Mouse (Mus musculus): ENCODE measurements at regions not wholly inside any gene's neighbourhood (a gene's known extent, or its start where the extent isn't known, plus 50 kb on each side); places are given as distances from the start of the nearest gene placed in this dataset.

DNA sequence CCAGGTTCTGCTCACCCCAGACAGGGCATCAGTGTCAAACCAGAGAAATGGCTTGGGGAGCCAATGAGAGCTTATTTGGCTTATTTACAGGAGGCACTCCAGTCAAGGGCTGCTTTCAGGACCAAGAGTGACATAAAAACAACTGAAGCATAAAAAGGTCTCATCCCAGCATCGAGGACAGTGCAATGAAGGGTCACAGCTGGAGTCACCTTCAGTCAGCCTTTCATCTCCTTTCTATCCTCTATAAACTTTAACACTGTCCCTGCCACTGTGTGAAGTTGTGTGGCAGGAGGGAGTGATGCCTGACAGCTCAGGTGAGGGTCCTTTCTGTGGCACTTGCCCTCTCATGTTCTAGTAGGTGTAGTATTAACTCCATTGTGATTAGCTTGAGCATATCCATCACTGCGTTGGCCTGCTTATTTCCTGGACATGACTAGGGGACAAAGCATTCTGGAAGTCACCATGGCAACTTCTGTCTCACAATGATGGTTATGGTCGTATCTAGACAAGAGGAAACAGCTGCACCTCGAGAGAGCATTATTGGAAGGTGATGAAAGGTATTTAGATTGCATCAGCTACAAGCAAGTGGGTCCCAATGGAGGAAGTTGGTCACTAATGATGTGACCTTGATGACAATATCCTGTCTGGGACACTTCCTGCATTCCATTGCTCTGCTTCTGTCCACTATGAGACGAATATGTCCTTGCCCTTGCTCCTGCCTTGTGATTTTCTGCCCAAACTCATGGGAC, 87.8 kb upstream of the Enpp6 start:
- DNase-seq (ENCODE audit: inconsistent ontology term), result peak; percentile 29

DNA sequence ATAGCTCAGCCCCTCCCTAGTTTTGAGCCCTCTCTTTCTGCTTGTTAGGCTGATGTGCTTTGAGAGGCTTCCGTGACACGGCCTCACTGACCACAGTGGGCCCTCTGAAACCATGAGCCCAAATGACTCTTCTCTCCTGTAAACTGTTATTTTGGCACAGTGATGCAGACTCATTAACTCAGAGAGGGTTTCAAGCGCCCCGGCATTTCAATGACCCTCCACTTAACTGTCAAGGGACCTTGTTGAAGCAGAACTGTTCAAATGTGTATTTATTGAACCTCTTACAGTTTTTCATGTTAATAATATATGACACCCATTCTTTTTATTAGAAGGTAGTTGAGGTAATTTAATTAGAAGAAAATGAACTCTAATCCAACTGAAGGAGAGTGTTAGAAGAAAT, 85.9 kb upstream of the Enpp6 start:
- DNase-seq (ENCODE audit: inconsistent ontology term), result no peak

DNA sequence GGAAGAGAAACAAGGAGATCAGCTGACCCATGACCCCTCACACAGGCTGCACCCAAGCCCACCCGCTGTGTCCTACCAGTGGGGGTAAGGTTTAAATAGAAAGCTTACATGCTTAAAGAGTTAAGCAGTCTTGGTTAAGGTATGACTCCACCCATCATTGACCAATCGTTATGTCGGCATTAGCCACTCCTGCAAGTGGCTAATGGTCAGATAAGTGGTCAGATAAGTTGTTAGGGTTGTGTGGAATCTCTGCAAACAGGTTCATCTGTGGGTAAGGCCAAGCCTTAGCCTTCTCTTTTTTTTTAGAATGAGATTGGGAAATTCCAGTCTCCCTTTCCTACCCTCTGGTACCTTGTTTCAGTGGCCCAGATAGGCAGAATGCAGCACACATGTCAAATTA, 82.0 kb upstream of the Enpp6 start:
- DNase-seq (ENCODE audit: inconsistent ontology term), result no peak

DNA sequence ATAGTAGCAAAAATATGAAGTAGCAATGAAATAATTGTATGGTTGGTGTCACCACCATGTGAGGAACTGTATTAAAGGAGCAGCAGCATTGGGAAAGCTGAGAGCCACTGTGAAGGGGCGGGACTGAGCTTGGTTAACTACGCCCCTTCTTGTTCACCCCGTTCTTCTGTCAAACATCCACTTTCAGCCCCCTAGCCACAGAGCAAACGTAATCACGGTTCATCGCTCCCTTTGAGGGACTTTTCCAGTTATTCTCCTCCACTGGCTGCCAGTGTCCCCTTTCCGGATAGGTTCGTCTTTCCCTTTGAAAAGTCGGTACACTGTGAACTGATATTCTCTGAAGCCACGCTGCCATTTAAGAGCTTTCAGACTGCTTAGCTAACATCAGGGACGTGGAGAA, 79.3 kb upstream of the Enpp6 start:
- no peak for DNase-seq (ENCODE audit: inconsistent ontology term)

DNA sequence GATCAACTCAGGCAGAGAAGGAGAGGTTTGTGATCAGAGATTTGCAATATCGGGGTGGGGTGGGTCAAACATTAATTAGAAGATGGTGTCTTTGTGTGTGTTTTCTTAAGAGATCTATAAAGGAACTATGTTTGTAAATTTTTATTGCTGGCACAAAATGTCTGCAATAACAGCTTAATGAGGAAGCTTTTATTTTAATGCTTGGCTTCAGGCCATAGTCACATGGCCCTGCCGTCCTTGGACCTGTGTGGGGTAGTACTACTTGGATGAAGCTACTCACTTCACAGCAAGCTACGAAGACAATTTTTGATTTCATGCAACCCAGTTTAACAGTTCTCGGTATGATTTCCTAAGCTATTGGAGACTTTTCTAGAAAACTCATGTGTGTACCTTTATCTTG, 78.5 kb upstream of the Enpp6 start:
- no peak for DNase-seq (ENCODE audit: inconsistent ontology term)

DNA sequence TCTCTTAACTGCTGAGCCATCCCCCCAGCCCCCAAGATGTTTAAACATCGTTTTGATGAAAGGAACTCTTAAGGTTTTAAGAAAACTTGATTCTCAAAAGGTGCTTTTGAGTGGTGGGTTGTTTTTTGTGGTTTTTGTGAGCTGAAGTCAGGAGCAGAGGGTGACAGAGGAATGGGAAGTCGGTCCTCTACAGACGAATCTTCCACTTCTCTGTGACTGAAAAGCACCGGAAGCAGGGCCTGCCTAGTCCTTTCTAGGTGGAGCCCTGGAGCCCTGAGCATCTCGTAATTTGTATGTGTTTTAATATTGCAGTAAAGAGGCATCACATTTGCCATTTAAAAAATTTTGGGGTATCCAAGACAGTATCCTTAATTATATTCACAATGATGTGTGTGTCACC, 72.7 kb upstream of the Enpp6 start:
- DNase-seq (ENCODE audit: inconsistent ontology term), result no peak

DNA sequence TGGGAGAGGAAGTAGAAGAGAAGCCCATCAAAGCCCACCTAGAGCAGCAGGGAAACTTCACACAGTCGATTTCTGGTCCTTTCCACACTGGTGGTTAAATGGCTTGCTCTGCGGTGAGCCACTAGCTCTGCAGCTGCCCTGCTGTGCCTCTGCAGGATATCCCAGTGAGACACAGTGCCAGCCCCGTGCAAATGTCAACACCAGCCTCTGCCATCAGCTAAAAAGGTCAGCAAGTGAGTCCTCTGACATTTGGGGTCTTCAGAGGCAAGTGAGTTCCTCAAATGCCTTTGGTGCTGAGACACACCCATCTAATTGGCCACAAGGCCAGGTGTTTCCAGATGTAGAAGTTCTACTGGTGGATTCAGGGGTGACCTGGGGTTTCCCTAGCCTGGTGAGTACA, 66.6 kb upstream of the Enpp6 start:
- no peak for DNase-seq (ENCODE audit: inconsistent ontology term)

DNA sequence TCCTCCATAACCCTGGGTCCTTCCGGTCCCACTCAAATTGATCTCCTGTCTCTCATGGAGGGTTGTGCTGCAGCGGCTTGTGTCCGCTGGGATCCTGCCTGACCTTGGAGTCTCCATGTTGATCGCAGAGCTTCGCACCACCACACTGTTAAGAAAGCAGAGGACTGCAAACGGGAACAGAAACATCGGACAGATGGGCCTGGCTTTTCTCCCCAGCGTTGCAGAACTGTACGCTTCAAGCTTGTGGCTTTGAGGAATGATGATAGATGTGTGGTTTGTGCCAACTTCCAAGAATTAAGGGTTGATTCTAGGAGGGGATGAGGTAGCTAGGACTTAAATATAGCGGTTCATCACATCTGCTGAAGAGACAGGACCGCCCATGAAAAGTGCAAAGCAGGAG, 65.6 kb upstream of the Enpp6 start:
- no peak for DNase-seq (ENCODE audit: inconsistent ontology term)

DNA sequence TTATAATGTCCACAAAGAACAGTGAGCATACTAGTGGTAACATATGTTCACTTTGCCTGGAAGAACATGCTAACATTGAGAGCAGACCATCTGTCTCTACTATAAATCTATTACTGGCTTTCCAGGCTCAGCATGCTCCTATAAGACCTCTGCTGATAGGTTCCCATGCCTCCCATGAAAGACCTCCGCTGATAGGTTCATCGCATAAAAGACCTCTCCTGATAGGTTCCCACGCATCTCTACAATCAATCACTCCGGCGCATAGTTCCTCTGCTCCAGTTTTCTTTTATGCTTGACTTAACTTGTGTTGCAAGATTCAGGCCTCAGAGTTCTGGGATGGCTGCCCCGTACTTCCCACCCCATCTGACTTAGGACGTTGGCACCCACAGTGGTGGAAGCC, 65.1 kb upstream of the Enpp6 start:
- DNase-seq (ENCODE audit: inconsistent ontology term), result no peak

DNA sequence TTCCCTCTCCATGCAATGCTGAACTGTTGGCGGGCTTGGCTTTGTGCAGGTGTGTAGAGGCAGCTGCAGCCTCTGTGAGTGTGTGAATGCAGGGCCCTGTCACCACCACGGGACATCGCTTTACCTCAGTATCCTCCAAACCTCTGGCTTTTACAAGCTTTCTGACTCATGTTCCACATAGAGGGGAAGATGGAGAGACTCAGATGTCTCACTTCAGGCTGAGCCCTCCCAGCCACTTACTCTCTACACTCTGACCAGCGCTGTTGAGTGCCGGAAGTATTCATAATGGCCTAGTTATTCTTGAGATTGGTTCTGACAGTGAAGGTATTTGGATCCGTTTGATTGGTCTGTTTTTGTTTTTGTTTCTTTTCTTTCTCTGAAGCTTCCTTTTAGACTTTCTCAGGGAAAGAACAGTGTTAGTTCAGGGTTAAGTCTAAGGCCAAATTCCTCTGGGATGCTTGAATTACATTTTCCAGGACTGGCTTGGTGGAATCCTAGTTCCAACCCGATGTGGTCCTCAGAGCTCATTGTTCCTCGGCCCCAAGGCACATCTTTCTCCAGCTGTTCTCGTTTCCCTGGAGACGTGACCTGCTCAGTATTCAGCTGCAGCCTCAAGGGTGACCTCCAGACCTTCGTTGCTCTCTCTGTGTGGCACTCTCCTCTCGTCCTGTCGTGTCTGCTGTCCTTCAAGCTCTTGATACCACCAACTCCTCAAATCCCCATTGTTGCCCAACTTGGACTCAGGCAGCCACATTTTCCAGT, 61.7 kb upstream of the Enpp6 start:
- no peak for DNase-seq (ENCODE audit: inconsistent ontology term)

DNA sequence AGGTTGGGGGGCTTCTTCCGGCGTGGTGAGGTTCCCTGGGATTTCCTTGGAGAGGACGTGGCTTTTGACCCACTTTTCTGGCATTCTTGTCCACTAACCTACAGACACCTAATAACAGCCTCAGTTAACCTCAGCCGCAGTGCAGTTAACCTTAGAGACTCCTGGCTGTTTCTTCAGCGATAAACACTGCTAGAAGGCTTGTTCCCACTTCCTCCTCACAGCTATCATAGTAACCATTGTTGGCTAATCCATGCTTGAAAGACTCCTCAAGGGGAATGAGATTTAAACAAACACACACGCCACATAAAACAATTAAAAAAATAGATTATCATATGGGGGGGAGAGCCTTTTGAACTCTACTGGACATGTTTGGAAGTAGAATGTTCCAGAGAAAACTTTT, 58.0 kb upstream of the Enpp6 start:
- no peak for DNase-seq (ENCODE audit: inconsistent ontology term)

DNA sequence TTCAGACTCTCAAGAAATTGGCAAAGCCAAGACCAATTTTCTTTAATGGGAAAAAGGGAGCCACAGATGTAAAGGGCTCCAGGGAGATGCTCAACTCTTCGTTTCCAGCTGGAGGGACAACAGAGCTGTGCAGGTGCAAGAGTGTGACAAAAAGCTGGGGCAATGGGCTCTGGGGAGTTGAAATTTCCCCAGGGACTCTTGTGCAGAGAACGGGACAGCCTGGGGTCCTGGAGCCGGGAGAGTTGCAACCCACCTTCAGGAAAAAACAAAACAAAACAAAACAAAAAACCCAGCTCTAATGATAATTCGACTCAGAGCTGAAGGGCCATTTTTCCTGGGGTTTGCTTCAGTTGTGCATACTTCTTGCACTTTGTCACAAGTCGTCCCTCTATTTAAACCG, 57.0 kb upstream of the Enpp6 start:
- no peak for DNase-seq (ENCODE audit: inconsistent ontology term)

DNA sequence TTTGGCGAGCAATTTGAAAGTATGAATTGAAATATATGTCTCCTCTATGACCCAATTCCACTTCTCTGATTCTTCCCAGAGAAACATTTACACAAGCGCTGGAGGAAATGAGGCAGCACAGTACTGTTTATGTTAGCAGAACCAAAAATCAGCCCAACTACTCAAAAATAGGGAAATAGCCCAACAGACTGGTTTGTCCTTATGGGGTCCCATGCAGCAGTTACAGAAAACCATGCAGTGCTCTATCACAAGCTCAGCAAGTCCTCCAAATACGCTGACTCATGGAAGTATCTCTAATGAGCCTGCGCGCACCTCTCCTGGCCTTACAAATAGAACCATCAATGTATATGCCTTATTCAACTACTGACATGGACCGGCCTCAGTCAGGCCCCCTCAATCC, 55.4 kb upstream of the Enpp6 start:
- no peak for DNase-seq (ENCODE audit: inconsistent ontology term)

DNA sequence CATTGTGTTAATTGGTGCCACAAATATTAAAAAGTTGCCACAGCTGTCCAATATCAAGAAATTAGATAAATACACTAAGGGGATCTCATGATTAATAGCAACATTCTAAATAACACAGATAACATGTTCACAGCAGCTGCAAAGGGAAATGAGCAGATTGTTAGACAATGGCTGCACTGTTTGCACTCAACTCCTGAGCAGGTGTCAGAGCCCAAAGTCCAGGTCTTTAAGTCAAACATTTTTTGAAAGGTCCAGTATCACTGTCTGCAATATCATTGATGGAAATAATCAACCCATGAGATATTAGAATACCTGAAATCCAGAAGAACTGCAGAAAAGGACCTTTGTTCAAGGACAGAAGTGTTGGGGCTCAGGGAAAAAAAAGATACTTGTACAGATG, 53.4 kb upstream of the Enpp6 start:
- DNase-seq (ENCODE audit: inconsistent ontology term), result no peak

DNA sequence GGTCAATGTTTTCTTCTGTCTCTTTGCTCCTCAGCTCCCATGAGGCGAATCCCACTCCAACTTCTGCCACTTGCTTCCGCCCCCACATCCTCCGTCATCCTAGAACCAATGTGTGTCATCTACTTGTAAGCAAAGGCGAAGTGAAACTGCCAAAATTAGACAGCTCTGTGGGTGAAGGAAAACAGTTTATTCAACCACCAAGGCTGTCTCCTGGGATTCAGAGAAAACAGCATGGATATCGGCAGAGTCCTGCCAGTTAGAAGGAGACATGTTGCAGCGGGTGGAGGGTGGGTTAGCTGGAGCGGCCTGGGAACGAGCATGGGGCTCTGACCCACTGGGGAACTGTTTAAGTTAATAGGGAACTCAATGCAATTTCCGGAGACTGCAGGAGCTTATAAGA, 52.4 kb upstream of the Enpp6 start:
- DNase-seq (ENCODE audit: inconsistent ontology term), result no peak

DNA sequence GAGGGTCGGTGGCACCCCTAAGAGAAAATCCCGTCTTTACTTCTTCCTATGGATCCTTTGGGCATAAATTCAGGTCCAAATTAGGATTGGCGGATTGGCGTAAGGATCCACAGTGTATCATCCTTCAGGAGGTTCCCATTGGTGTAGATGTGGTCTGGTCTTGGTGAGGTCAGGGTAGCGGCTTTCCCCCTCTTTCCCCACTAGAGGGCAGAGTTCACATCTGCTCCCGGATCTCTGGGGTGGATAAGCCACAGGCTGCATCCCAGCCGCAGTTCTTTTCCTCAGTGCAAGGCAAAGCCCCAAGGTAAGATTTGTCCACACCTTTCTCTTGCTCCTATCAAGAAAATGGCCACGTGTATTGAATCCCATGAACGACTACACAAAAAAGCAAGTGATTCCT, 51.8 kb upstream of the Enpp6 start:
- peak; percentile 65 for DNase-seq (ENCODE audit: inconsistent ontology term)

DNA sequence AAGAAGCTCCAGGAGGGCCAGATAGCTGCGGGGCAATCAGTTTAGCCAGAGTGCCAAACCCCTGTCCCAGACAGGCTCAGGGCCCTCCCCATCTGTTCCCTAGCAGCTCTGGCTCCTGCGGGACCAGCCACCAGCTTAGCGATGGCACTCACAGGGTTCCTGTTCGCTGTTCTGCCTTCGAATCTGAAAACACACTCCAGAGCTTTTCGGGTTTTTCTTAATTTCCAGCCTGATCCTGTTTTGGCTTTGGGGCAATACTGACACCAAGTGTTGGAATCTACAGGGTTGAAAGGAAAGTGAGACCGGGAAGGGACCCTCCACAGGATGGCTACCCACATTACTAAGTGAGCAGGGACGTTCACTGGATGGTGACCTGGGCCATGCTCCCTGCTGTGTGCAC, 50.6 kb upstream of the Enpp6 start:
- peak; percentile 51 for DNase-seq (ENCODE audit: inconsistent ontology term)

Measured in Muller cell, postnatal 12 days (primary cell).